Mouse (Mus musculus) ES-E14 (cell line): ENCODE results near the gene Rbm43.

ENCODE experiments used
- CHD2 ChIP-seq: IDR thresholded peaks from 2 replicates; pipeline ENCODE4 v1.6.1; 2014; ENCODE audit warnings: mild to moderate bottlenecking, low read depth, low read length, inconsistent platforms
- HCFC1 ChIP-seq: IDR thresholded peaks from 2 replicates; pipeline ENCODE4 v1.6.1; 2012; ENCODE audit warnings: low read length, inconsistent platforms, borderline replicate concordance; ENCODE audit not compliant: insufficient read depth
- ZC3H11A ChIP-seq: IDR thresholded peaks from 2 replicates; pipeline ENCODE4 v1.6.1; 2012; ENCODE audit warnings: low read depth, mild to moderate bottlenecking, inconsistent platforms, low read length, borderline replicate concordance

GRCm38 (mm10) chr2:51890961-51891360 is 44.0 kb downstream of the Rbm43 start:
- TF ChIP-seq CHD2 (no peak), ZC3H11A (no peak), HCFC1 (no peak)
